8 mouse cellular contexts compared by ENCODE assay signal in the genomic region with DNA sequence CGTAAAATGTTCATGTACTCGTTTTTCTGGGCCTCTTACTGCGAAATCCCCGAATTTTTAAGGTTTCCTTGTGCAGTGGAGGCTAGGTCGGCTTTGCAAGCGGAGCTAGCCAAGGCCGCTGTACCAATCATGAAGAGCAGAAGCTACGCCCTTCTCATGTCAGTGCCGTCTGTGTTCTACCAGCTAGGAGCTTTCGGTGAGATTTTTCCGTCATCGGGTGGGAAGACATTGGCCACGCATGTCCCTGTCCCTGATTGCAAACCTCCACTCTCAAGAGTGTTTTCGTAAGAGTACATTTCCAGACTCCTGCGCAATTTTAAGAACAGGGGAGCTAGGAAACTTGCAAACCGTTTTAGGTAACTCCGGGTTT. TPM values are rescaled to one million over a fixed set of nuclear protein-coding genes. Genes with fewer than 3 reads are reported as not detected.
DNase-seq lines count a peak whose midpoint lies in the region; ATAC-seq lines count a peak whose summit lies in the region.

No protein-coding gene starts in this region.

- H3K4me3 ChIP-seq in forebrain, embryonic 15.5 days = peak overlapping the region; percentile 93
- peak overlapping the region; percentile 84 for H3K4me3 ChIP-seq in intestine, embryonic 14.5 days (ENCODE audit: low read depth, low read length)
- H3K4me3 ChIP-seq in limb, embryonic 12.5 days (replicated peaks) = peak overlapping the region; percentile 96
- peak overlapping the region; percentile 83 for H3K4me3 ChIP-seq in midbrain, embryonic 10.5 days

- peak; percentile 96 for DNase-seq in heart, adult 11 months
- DNase-seq in heart, postnatal 25 days (ENCODE audit: low spot score) = no peak
- DNase-seq in c-Kit-positive CD71-positive TER-119-negative erythroid progenitor cells, embryonic 14.5 days (ENCODE audit: low read depth) = peak; percentile 55
- peak; percentile 84 for DNase-seq in intestine, embryonic 14.5 days (ENCODE audit: low spot score)
- peak; percentile 51 for DNase-seq in midbrain, embryonic 10.5 days (ENCODE audit: low spot score)
- DNase-seq in spleen, postnatal 36 days (ENCODE audit: low spot score in 2 of 2) = peak; percentile 41 to 49

- WGBS in forebrain, embryonic 15.5 days = under 1% methylated on average over 17 of the region's 17 CpGs
- WGBS in intestine, embryonic 14.5 days = under 1% methylated on average over 17 of the region's 17 CpGs
- WGBS in limb, embryonic 12.5 days = 1% methylated on average over 17 of the region's 17 CpGs
- under 1% methylated on average over 17 of the region's 17 CpGs for WGBS in midbrain, embryonic 10.5 days

- intact Hi-C loops in heart, postnatal 25 days (cut with DNase I) = loop anchor here (5.0 kb wide), 1 partner anchor 162 kb away; a partner anchor contains a TSS

- H3K9ac ChIP-seq in forebrain, embryonic 15.5 days (replicated peaks) = peak overlapping the region; percentile 51
- H3K9ac ChIP-seq in intestine, embryonic 14.5 days (ENCODE audit: low read length) = peak overlapping the region; percentile 55
- peak overlapping the region; percentile 61 for H3K9ac ChIP-seq in limb, embryonic 12.5 days (replicated peaks)

- H3K4me2 ChIP-seq in forebrain, embryonic 15.5 days (replicated peaks) = peak overlapping the region; percentile 54
- peak overlapping the region; percentile 82 for H3K4me2 ChIP-seq in intestine, embryonic 14.5 days (ENCODE audit: low read length)
- H3K4me2 ChIP-seq in limb, embryonic 12.5 days = peak overlapping the region; percentile 61

- no peaks in the 10 kb centered on the region for H3K9me3 ChIP-seq in forebrain, embryonic 15.5 days
- H3K9me3 ChIP-seq in intestine, embryonic 14.5 days (ENCODE audit: control insufficient read depth, low read length) = no peaks in the 10 kb centered on the region
- H3K9me3 ChIP-seq in limb, embryonic 12.5 days = no peaks in the 10 kb centered on the region
- H3K9me3 ChIP-seq in midbrain, embryonic 10.5 days (replicated peaks) = no peaks in the 10 kb centered on the region

- H3K36me3 ChIP-seq in forebrain, embryonic 15.5 days = no peaks in the 10 kb centered on the region
- H3K36me3 ChIP-seq in intestine, embryonic 14.5 days (ENCODE audit: control insufficient read depth, insufficient read depth, low read length) = no peaks in the 10 kb centered on the region
- H3K36me3 ChIP-seq in limb, embryonic 12.5 days = no peaks in the 10 kb centered on the region
- no peaks in the 10 kb centered on the region for H3K36me3 ChIP-seq in midbrain, embryonic 10.5 days

- H3K27ac ChIP-seq in forebrain, embryonic 15.5 days (replicated peaks) = peak overlapping the region; percentile 94
- peak overlapping the region; percentile 95 for H3K27ac ChIP-seq in intestine, embryonic 14.5 days (ENCODE audit: low read depth)
- H3K27ac ChIP-seq in limb, embryonic 12.5 days = peak overlapping the region; percentile 90
- H3K27ac ChIP-seq in midbrain, embryonic 10.5 days (replicated peaks) = peak overlapping the region; percentile 82

- peaks cover 35% of the 10 kb centered on the region for H3K4me1 ChIP-seq in forebrain, embryonic 15.5 days
- H3K4me1 ChIP-seq in intestine, embryonic 14.5 days (replicated peaks; ENCODE audit: control insufficient read depth, insufficient read depth, low read length) = peaks cover 24% of the 10 kb centered on the region
- peaks cover 18% of the 10 kb centered on the region for H3K4me1 ChIP-seq in limb, embryonic 12.5 days (replicated peaks)
- peaks cover 27% of the 10 kb centered on the region for H3K4me1 ChIP-seq in midbrain, embryonic 10.5 days

- no peaks in the 10 kb centered on the region for H3K27me3 ChIP-seq in forebrain, embryonic 15.5 days
- H3K27me3 ChIP-seq in intestine, embryonic 14.5 days (replicated peaks; ENCODE audit: control insufficient read depth, insufficient read depth, low read length) = no peaks in the 10 kb centered on the region
- H3K27me3 ChIP-seq in limb, embryonic 12.5 days = no peaks in the 10 kb centered on the region
- H3K27me3 ChIP-seq in midbrain, embryonic 10.5 days (ENCODE audit: low read depth, poor library complexity, severe bottlenecking) = no peaks in the 10 kb centered on the region

- peak; percentile 24 for ATAC-seq in forebrain, embryonic 15.5 days (replicated peaks)
- ATAC-seq in intestine, embryonic 14.5 days (replicated peaks; ENCODE audit: low FRiP score, low TSS enrichment, low read depth) = peak; percentile 40
- ATAC-seq in limb, embryonic 12.5 days (ENCODE audit: insufficient number of reproducible peaks, insufficient read depth, low FRiP score, low TSS enrichment, low read depth) = peak; percentile 4; the same call in 1 of the 2 replicates

RNA-seq across cellular contexts. Expression of a gene that starts 0.6 kb away (rescaled TPM):
- 10 to 100 TPM; 32.4 to 35.8 TPM for total RNA-seq in heart, postnatal 25 days (2021)
- 48.5 and 51.8 TPM in 2 replicates for polyA plus RNA-seq in forebrain, embryonic 15.5 days (2015; fragmentation: Nextera tagmentation; extraction: Ambion mirVana)
- 51.0 and 55.8 TPM in 2 replicates for polyA plus RNA-seq in intestine, embryonic 14.5 days (2014; fragmentation: Nextera tagmentation; extraction: Ambion mirVana)
- 50.1 and 52.0 TPM in 2 replicates for polyA plus RNA-seq in limb, embryonic 12.5 days (2016; fragmentation: Nextera tagmentation; extraction: Ambion mirVana)
- 44.0 and 47.1 TPM in 2 replicates for polyA plus RNA-seq in midbrain, embryonic 10.5 days (2016; fragmentation: Nextera tagmentation; extraction: Ambion mirVana)

RNA-seq across cellular contexts. Expression of a gene that starts 50.4 kb away (rescaled TPM):
- 10 to 100 TPM; 31.2 to 37.8 TPM for total RNA-seq in heart, postnatal 25 days (2021)
- polyA plus RNA-seq in forebrain, embryonic 15.5 days (2015; fragmentation: Nextera tagmentation; extraction: Ambion mirVana) = 18.0 and 19.8 TPM in 2 replicates
- 62.1 and 67.1 TPM in 2 replicates for polyA plus RNA-seq in intestine, embryonic 14.5 days (2014; fragmentation: Nextera tagmentation; extraction: Ambion mirVana)
- polyA plus RNA-seq in limb, embryonic 12.5 days (2016; fragmentation: Nextera tagmentation; extraction: Ambion mirVana) = 53.3 and 53.6 TPM in 2 replicates
- polyA plus RNA-seq in midbrain, embryonic 10.5 days (2016; fragmentation: Nextera tagmentation; extraction: Ambion mirVana) = 50.1 and 51.6 TPM in 2 replicates
